Mouse (Mus musculus): ENCODE results near the gene Cela2a. TPM values are rescaled to one million over a fixed set of nuclear protein-coding genes. Genes with fewer than 3 reads are reported as not detected.

Cela2a gene
- total and polyA plus RNA-seq, 3 experiments, result 0.62 TPM; not detected in 2

- peak in 1 of 2 experiments; percentile 20 for DNase-seq
- Histone ChIP-seq H3K27me3 (ENCODE audit: control insufficient read depth, insufficient read depth, low read length) (no peaks in the 10 kb centered on the region), H3K79me2 (replicated peaks; ENCODE audit: control insufficient read depth, insufficient read depth, low read length) (no peaks in the 10 kb centered on the region), H3K27ac (no peak overlapping the region), H3K4me3 (no peak overlapping the region), H3K9ac (ENCODE audit: low read depth, low read length) (no peak overlapping the region), H3K36me3 (ENCODE audit: control insufficient read depth, insufficient read depth, low read length) (no peaks in the 10 kb centered on the region), H3K4me1 (ENCODE audit: control insufficient read depth, insufficient read depth, low read length) (no peaks in the 10 kb centered on the region)
- intact Hi-C loops (cut with DNase I), result loop anchor here (1.0 kb wide), 1 partner anchor 43 kb away; no protein-coding TSS in a partner anchor
- WGBS, result 71% methylated on average over 8 of the region's 8 CpGs
- TF ChIP-seq POLR2A (IDR thresholded peaks at IDR 0.05; ENCODE audit: insufficient read depth, low read depth, low read length) (no peak), EP300 (IDR thresholded peaks at IDR 0.05; ENCODE audit: insufficient read depth, low read depth, low read length) (peak; percentile 77; the same call in 1 of the 2 replicates), CTCF (IDR thresholded peaks at IDR 0.05) (peak; percentile 64)
Observed at GRCm38 (mm10) chr4:141809850-141810464, 16.0 kb downstream of the Cela2a start.

GRCm38 (mm10) chr4:141805886-141806285 lies 20.1 kb downstream of the Cela2a start:
- H3K4me3 ChIP-seq, result no peak overlapping the region
- H3K36me3 ChIP-seq (ENCODE audit: control insufficient read depth, insufficient read depth, low read length), result no peaks in the 10 kb centered on the region
- TF ChIP-seq CTCF (IDR thresholded peaks at IDR 0.05), result no peak
- TF ChIP-seq EP300 (IDR thresholded peaks at IDR 0.05; ENCODE audit: insufficient read depth, low read depth, low read length), result no peak
- TF ChIP-seq POLR2A (IDR thresholded peaks at IDR 0.05; ENCODE audit: insufficient read depth, low read depth, low read length), result no peak
- no peaks in the 10 kb centered on the region for H3K4me1 ChIP-seq (ENCODE audit: control insufficient read depth, insufficient read depth, low read length)
- intact Hi-C loops (cut with DNase I), result no loop called here
- H3K79me2 ChIP-seq (replicated peaks; ENCODE audit: control insufficient read depth, insufficient read depth, low read length), result no peaks in the 10 kb centered on the region
- DNase-seq, result peak in 1 of 2 experiments; percentile 11
- 89% methylated on average over 8 of the region's 8 CpGs for WGBS
- H3K9ac ChIP-seq (ENCODE audit: low read depth, low read length), result no peak overlapping the region
- H3K27ac ChIP-seq, result no peak overlapping the region
- no peaks in the 10 kb centered on the region for H3K27me3 ChIP-seq (ENCODE audit: control insufficient read depth, insufficient read depth, low read length)

- no peak overlapping the region for H3K4me3 ChIP-seq
- H3K36me3 ChIP-seq (ENCODE audit: control insufficient read depth, insufficient read depth, low read length), result no peaks in the 10 kb centered on the region
- intact Hi-C loops (cut with DNase I), result no loop called here
- no peak overlapping the region for H3K9ac ChIP-seq (ENCODE audit: low read depth, low read length)
- no peak for DNase-seq
- TF ChIP-seq EP300 (IDR thresholded peaks at IDR 0.05; ENCODE audit: insufficient read depth, low read depth, low read length), result no peak
- peak; percentile 24; the same call in 1 of the 2 replicates for TF ChIP-seq CTCF (IDR thresholded peaks at IDR 0.05)
- no peaks in the 10 kb centered on the region for H3K4me1 ChIP-seq (ENCODE audit: control insufficient read depth, insufficient read depth, low read length)
- no peaks in the 10 kb centered on the region for H3K79me2 ChIP-seq (replicated peaks; ENCODE audit: control insufficient read depth, insufficient read depth, low read length)
- WGBS, result 85% methylated on average over 4 of the region's 4 CpGs
- H3K27me3 ChIP-seq (ENCODE audit: control insufficient read depth, insufficient read depth, low read length), result no peaks in the 10 kb centered on the region
- H3K27ac ChIP-seq, result no peak overlapping the region
Observed at GRCm38 (mm10) chr4:141804105-141804504, 21.9 kb downstream of the Cela2a start.

GRCm38 (mm10) chr4:141797545-141797944 lies 28.4 kb downstream of the Cela2a start:
- Histone ChIP-seq H3K4me1 (ENCODE audit: control insufficient read depth, insufficient read depth, low read length) (peaks cover 3% of the 10 kb centered on the region), H3K4me3 (no peak overlapping the region), H3K79me2 (replicated peaks; ENCODE audit: control insufficient read depth, insufficient read depth, low read length) (0 out of 2 replicates have a peak, but pooled peaks cover 4% of the 10 kb centered on the region), H3K27ac (no peak overlapping the region), H3K36me3 (ENCODE audit: control insufficient read depth, insufficient read depth, low read length) (no peaks in the 10 kb centered on the region; the same call in 1 of the 2 replicates), H3K27me3 (ENCODE audit: control insufficient read depth, insufficient read depth, low read length) (no peaks in the 10 kb centered on the region), H3K9ac (ENCODE audit: low read depth, low read length) (no peak overlapping the region)
- WGBS, result 92% methylated on average over 5 of the region's 5 CpGs
- intact Hi-C loops (cut with DNase I), result loop anchor here (10.0 kb wide), 1 partner anchor 663 kb away; the partner anchor contains the start of gene Szrd1
- no peak for TF ChIP-seq POLR2A (IDR thresholded peaks at IDR 0.05; ENCODE audit: insufficient read depth, low read depth, low read length)
- no peak for TF ChIP-seq EP300 (IDR thresholded peaks at IDR 0.05; ENCODE audit: insufficient read depth, low read depth, low read length)
- DNase-seq, result no peak

- no peak for DNase-seq
- Histone ChIP-seq H3K4me1 (ENCODE audit: control insufficient read depth, insufficient read depth, low read length) (peaks cover 3% of the 10 kb centered on the region), H3K4me3 (no peak overlapping the region), H3K9ac (ENCODE audit: low read depth, low read length) (no peak overlapping the region), H3K36me3 (ENCODE audit: control insufficient read depth, insufficient read depth, low read length) (no peaks in the 10 kb centered on the region; the same call in 1 of the 2 replicates), H3K27me3 (ENCODE audit: control insufficient read depth, insufficient read depth, low read length) (no peaks in the 10 kb centered on the region), H3K27ac (no peak overlapping the region), H3K79me2 (replicated peaks; ENCODE audit: control insufficient read depth, insufficient read depth, low read length) (0 out of 2 replicates have a peak, but pooled peaks cover 4% of the 10 kb centered on the region)
- intact Hi-C loops (cut with DNase I), result loop anchor here (10.0 kb wide), 1 partner anchor 662 kb away; the partner anchor contains the start of gene Szrd1
- WGBS, result 94% methylated on average over 4 of the region's 4 CpGs
- no peak for TF ChIP-seq CTCF (IDR thresholded peaks at IDR 0.05)
- no peak for TF ChIP-seq POLR2A (IDR thresholded peaks at IDR 0.05; ENCODE audit: insufficient read depth, low read depth, low read length)
- TF ChIP-seq EP300 (IDR thresholded peaks at IDR 0.05; ENCODE audit: insufficient read depth, low read depth, low read length), result no peak
Observed at GRCm38 (mm10) chr4:141796954-141797353, 29.0 kb downstream of the Cela2a start.

GRCm38 (mm10) chr4:141796356-141796755 lies 29.6 kb downstream of the Cela2a start:
- no peak overlapping the region for H3K4me3 ChIP-seq
- H3K36me3 ChIP-seq (ENCODE audit: control insufficient read depth, insufficient read depth, low read length), result no peaks in the 10 kb centered on the region; the same call in 1 of the 2 replicates
- TF ChIP-seq POLR2A (IDR thresholded peaks at IDR 0.05; ENCODE audit: insufficient read depth, low read depth, low read length) (no peak), EP300 (IDR thresholded peaks at IDR 0.05; ENCODE audit: insufficient read depth, low read depth, low read length) (no peak), CTCF (IDR thresholded peaks at IDR 0.05) (no peak)

More at GRCm38 (mm10) chr4:141796356-141796755, 29.6 kb downstream of the Cela2a start:
- intact Hi-C loops (cut with DNase I), result loop anchor here (10.0 kb wide), 1 partner anchor 662 kb away; the partner anchor contains the start of gene Szrd1
- Histone ChIP-seq H3K79me2 (replicated peaks; ENCODE audit: control insufficient read depth, insufficient read depth, low read length) (0 out of 2 replicates have a peak, but pooled peaks cover 4% of the 10 kb centered on the region), H3K27me3 (ENCODE audit: control insufficient read depth, insufficient read depth, low read length) (no peaks in the 10 kb centered on the region), H3K4me1 (ENCODE audit: control insufficient read depth, insufficient read depth, low read length) (peaks cover 3% of the 10 kb centered on the region), H3K27ac (no peak overlapping the region), H3K9ac (ENCODE audit: low read depth, low read length) (no peak overlapping the region)
- DNase-seq, result no peak
- WGBS, result 63% methylated on average over 7 of the region's 7 CpGs
